Comparison of ENCODE assay signal across 8 mouse cellular contexts in the genomic region with DNA sequence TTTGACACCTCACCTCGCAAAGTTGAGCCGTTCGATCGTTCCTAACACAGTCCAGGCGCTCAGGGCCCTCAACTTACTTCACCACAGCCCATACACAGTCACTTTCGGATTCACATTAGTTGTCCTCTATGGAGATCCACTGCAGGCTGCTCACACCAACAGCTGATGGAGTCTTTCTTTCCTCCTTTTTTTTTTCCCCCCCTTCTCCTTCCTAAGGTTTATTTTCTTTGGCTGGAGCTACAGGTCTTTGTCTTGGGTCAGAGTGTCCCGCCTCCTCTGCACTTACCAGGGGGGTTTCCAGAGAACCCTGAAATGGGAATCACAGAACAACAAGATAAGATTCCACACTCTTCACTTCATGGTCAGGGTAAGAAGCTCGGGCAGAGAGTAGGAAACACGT. TPM values are rescaled to one million over a fixed set of nuclear protein-coding genes. Genes with fewer than 3 reads are reported as not detected.
DNase-seq lines count a peak whose midpoint lies in the region; ATAC-seq and TF ChIP-seq lines count a peak whose summit lies in the region.

No protein-coding gene starts in this region.

- no peak for DNase-seq in kidney, adult 2 months
- no peak for DNase-seq in kidney, adult 18-20 months
- no peak for DNase-seq in MEL (ENCODE audit: low read depth, low spot score)
- DNase-seq in retina, embryonic 14.5 days (ENCODE audit: low spot score): no peak
- no peak for DNase-seq in spleen, adult 18-20 months
- no peak for DNase-seq in layer of hippocampus, postnatal 10 days (ENCODE audit: low spot score in 2 of 2)

- TF ChIP-seq RAD21 in MEL (IDR thresholded peaks at IDR 0.05; ENCODE audit: low read depth, low read length): no peak

- H3K27me3 ChIP-seq in kidney, adult 2 months (replicated peaks; ENCODE audit: control insufficient read depth, insufficient read depth, low read length): no peaks in the 10 kb centered on the region
- no peaks in the 10 kb centered on the region for H3K27me3 ChIP-seq in MEL (ENCODE audit: control insufficient read depth in 1 of 2, insufficient read depth in 2 of 2, low read length in 2 of 2)
- H3K27me3 ChIP-seq in heart, embryonic 14.5 days (ENCODE audit: control insufficient read depth, insufficient read depth, low read length): no peaks in the 10 kb centered on the region
- H3K27me3 ChIP-seq in liver, embryonic 16.5 days (ENCODE audit: control insufficient read depth, insufficient read depth, low read depth, low read length): no peaks in the 10 kb centered on the region

- peak overlapping the region; percentile 44; the same call in 1 of the 2 replicates for H3K4me3 ChIP-seq in kidney, adult 2 months (ENCODE audit: insufficient read depth, low read depth, low read length)
- H3K4me3 ChIP-seq in MEL (ENCODE audit: control insufficient read depth in 1 of 2, insufficient read depth in 1 of 2, low read depth in 2 of 2, low read length in 2 of 2): no peak overlapping the region
- H3K4me3 ChIP-seq in heart, embryonic 14.5 days (ENCODE audit: control insufficient read depth in 1 of 2, insufficient read depth in 1 of 2, low read depth in 1 of 2, low read length in 2 of 2): peak overlapping the region; percentile 34 to 67
- peak overlapping the region; percentile 12; the same call in 1 of the 2 replicates for H3K4me3 ChIP-seq in liver, embryonic 16.5 days (ENCODE audit: low read depth, low read length)

- no peak for TF ChIP-seq EP300 in MEL (IDR thresholded peaks at IDR 0.05; ENCODE audit: low read depth in 1 of 2, low read length in 2 of 2)

- peak overlapping the region; percentile 36 for H3K27ac ChIP-seq in kidney, adult 2 months (ENCODE audit: insufficient read depth, low read depth, low read length)
- H3K27ac ChIP-seq in MEL (ENCODE audit: control insufficient read depth, low read depth, low read length): no peak overlapping the region
- H3K27ac ChIP-seq in heart, embryonic 14.5 days (replicated peaks in 1 of 2; ENCODE audit: control insufficient read depth in 1 of 2, insufficient read depth in 1 of 2, low read depth in 2 of 2, low read length in 2 of 2): peak overlapping the region; percentile 55 to 99
- H3K27ac ChIP-seq in liver, embryonic 16.5 days (ENCODE audit: low read length): no peak overlapping the region; the same call in 1 of the 2 replicates

- no peaks in the 10 kb centered on the region for H3K9me3 ChIP-seq in MEL (replicated peaks; ENCODE audit: insufficient read depth, low read length)
- no peaks in the 10 kb centered on the region for H3K9me3 ChIP-seq in heart, embryonic 14.5 days (ENCODE audit: control insufficient read depth, low read length)
- no peaks in the 10 kb centered on the region for H3K9me3 ChIP-seq in liver, embryonic 16.5 days (replicated peaks; ENCODE audit: control insufficient read depth, low read length)

- H3K9ac ChIP-seq in MEL (ENCODE audit: control insufficient read depth, low read depth, low read length, poor library complexity, severe bottlenecking): peak overlapping the region; percentile 11
- H3K9ac ChIP-seq in heart, embryonic 14.5 days (ENCODE audit: low read length): peak overlapping the region; percentile 92
- H3K9ac ChIP-seq in liver, embryonic 16.5 days (ENCODE audit: low read depth, low read length): 0 out of 2 replicates have a peak overlapping the region, but pooled peaks have one; percentile 21

- ATAC-seq in heart, embryonic 14.5 days (ENCODE audit: insufficient number of reproducible peaks, insufficient read depth, low FRiP score, low read depth): no peak
- ATAC-seq in liver, embryonic 16.5 days (ENCODE audit: low read depth): no peak

- no peak for TF ChIP-seq CTCF in kidney, adult 2 months (conservative IDR thresholded peaks at IDR 0.05; ENCODE audit: insufficient read depth, insufficient read length, low read depth, low read length)
- TF ChIP-seq CTCF in MEL (IDR thresholded peaks at IDR 0.05 in 2 of 3, conservative IDR thresholded peaks at IDR 0.05 in 1 of 3; ENCODE audit: control insufficient read depth in 1 of 3, insufficient read depth in 1 of 3, low read depth in 2 of 3, low read length in 3 of 3, poor library complexity in 1 of 3, severe bottlenecking in 1 of 3): no peak

- TF ChIP-seq POLR2A in kidney, adult 2 months (IDR thresholded peaks at IDR 0.05; ENCODE audit: low read depth, low read length): no peak
- TF ChIP-seq POLR2A in MEL (IDR thresholded peaks at IDR 0.05; ENCODE audit: control insufficient read depth in 1 of 2, insufficient read depth in 1 of 2, low read depth in 1 of 2, low read length in 2 of 2, poor library complexity in 1 of 2): no peak

- no peaks in the 10 kb centered on the region for H3K36me3 ChIP-seq in kidney, adult 2 months (ENCODE audit: control insufficient read depth, insufficient read depth, low read length)
- H3K36me3 ChIP-seq in MEL (ENCODE audit: control insufficient read depth in 1 of 2, insufficient read depth in 2 of 2, low read length in 2 of 2): peaks cover 10 to 57% of the 10 kb centered on the region in 2 experiments
- peaks cover 20% of the 10 kb centered on the region for H3K36me3 ChIP-seq in heart, embryonic 14.5 days (ENCODE audit: control insufficient read depth, insufficient read depth, low read length)
- H3K36me3 ChIP-seq in liver, embryonic 16.5 days (ENCODE audit: control insufficient read depth, insufficient read depth): peaks cover 5% of the 10 kb centered on the region

- H3K79me2 ChIP-seq in MEL (ENCODE audit: control insufficient read depth, insufficient read depth, low read length, poor library complexity): peaks cover 65% of the 10 kb centered on the region

- H3K4me2 ChIP-seq in heart, embryonic 14.5 days (ENCODE audit: low read length): peak overlapping the region; percentile 98
- H3K4me2 ChIP-seq in liver, embryonic 16.5 days (ENCODE audit: low read depth, low read length): peak overlapping the region; percentile 29

- H3K4me1 ChIP-seq in kidney, adult 2 months (ENCODE audit: control insufficient read depth, insufficient read depth, low read length): peaks cover 34% of the 10 kb centered on the region
- H3K4me1 ChIP-seq in MEL (ENCODE audit: control insufficient read depth in 1 of 2, insufficient read depth in 2 of 2, low read length in 2 of 2): peaks cover 17 to 51% of the 10 kb centered on the region in 2 experiments
- peaks cover 39 to 57% of the 10 kb centered on the region in 2 experiments for H3K4me1 ChIP-seq in heart, embryonic 14.5 days (ENCODE audit: control insufficient read depth in 2 of 2, insufficient read depth in 2 of 2, low read length in 2 of 2)
- H3K4me1 ChIP-seq in liver, embryonic 16.5 days (ENCODE audit: control insufficient read depth, low read depth, low read length): peaks cover 65% of the 10 kb centered on the region

- WGBS in kidney, adult 2 months: 30% methylated on average over 9 of the region's 9 CpGs
- WGBS in heart, embryonic 14.5 days: 29% methylated on average over 9 of the region's 9 CpGs
- 72% methylated on average over 9 of the region's 9 CpGs for WGBS in liver, embryonic 16.5 days (ENCODE audit: insufficient replicate concordance)

TF ChIP-seq in MEL, 35 proteins besides CTCF, POLR2A, EP300 and RAD21 (continues in another document):
- TF ChIP-seq ZC3H11A (IDR thresholded peaks at IDR 0.05; ENCODE audit: low read depth, low read length): no peak
- TF ChIP-seq ZKSCAN1 (IDR thresholded peaks at IDR 0.05; ENCODE audit: low read depth, low read length): no peak
- TF ChIP-seq UBTF (IDR thresholded peaks at IDR 0.05; ENCODE audit: borderline replicate concordance, insufficient read depth, low read depth, low read length): no peak
- TF ChIP-seq CHD1 (IDR thresholded peaks at IDR 0.05; ENCODE audit: low read depth, low read length): no peak
- TF ChIP-seq TAL1 (IDR thresholded peaks at IDR 0.05; ENCODE audit: low read length): no peak
- TF ChIP-seq GABPA (IDR thresholded peaks at IDR 0.05; ENCODE audit: low read depth, low read length): no peak
- no peak for TF ChIP-seq ELF1 (IDR thresholded peaks at IDR 0.05; ENCODE audit: low read depth, low read length)
- TF ChIP-seq POLR2AphosphoS2 (IDR thresholded peaks at IDR 0.05; ENCODE audit: low read length): no peak
- TF ChIP-seq GATA1 (IDR thresholded peaks at IDR 0.05; ENCODE audit: low read depth, low read length): no peak

RNA-seq across cellular contexts. Expression of a gene that starts 1.9 kb away (rescaled TPM):
- 230 and 252 TPM in 2 replicates for polyA plus RNA-seq in kidney, adult 2 months (2012; rRNA removed)
- 44.8 and 47.0 TPM in 2 replicates for total RNA-seq in MEL (2012; rRNA removed)
- polyA plus RNA-seq in MEL (2012; ENCODE audit: insufficient read depth in 1 of 2, insufficient read length in 2 of 2, low read depth in 1 of 2, low replicate concordance in 2 of 2, missing spikeins in 1 of 2): 10 to 100 TPM; 37.5 to 66.5 TPM
- 49.7 and 55.1 TPM in 2 replicates for polyA plus RNA-seq in heart, embryonic 14.5 days (2014; fragmentation: Nextera tagmentation; extraction: Ambion mirVana)
- 19.7 and 20.1 TPM in 2 replicates for polyA plus RNA-seq in liver, embryonic 16.5 days (2015; fragmentation: Nextera tagmentation; extraction: Ambion mirVana)
- 100 to 1,000 TPM; 183 to 193 TPM for total RNA-seq in layer of hippocampus, postnatal 10 days (2021)

RNA-seq across cellular contexts. Expression of a gene that starts 21.8 kb away (rescaled TPM):
- 56.2 and 61.6 TPM in 2 replicates for polyA plus RNA-seq in kidney, adult 2 months (2012; rRNA removed)
- 0.95 and 2.1 TPM in 2 replicates for total RNA-seq in MEL (2012; rRNA removed)
- polyA plus RNA-seq in MEL (2012; ENCODE audit: insufficient read depth in 1 of 2, insufficient read length in 2 of 2, low read depth in 1 of 2, low replicate concordance in 2 of 2, missing spikeins in 1 of 2): 1 to 10 TPM in 1 of 2 experiments, not detected in 1; 6.3 TPM
- polyA plus RNA-seq in heart, embryonic 14.5 days (2014; fragmentation: Nextera tagmentation; extraction: Ambion mirVana): 134 and 141 TPM in 2 replicates
- 24.0 and 25.7 TPM in 2 replicates for polyA plus RNA-seq in liver, embryonic 16.5 days (2015; fragmentation: Nextera tagmentation; extraction: Ambion mirVana)
- 1 to 10 TPM; 4.2 to 5.6 TPM for total RNA-seq in layer of hippocampus, postnatal 10 days (2021)

RNA-seq across cellular contexts. Expression of a gene that starts 39.0 kb away (rescaled TPM):
- polyA plus RNA-seq in kidney, adult 2 months (2012; rRNA removed): 17.9 and 18.7 TPM in 2 replicates
- 132 and 135 TPM in 2 replicates for total RNA-seq in MEL (2012; rRNA removed)
- 100 to 1,000 TPM; 152 to 368 TPM for polyA plus RNA-seq in MEL (2012; ENCODE audit: insufficient read depth in 1 of 2, insufficient read length in 2 of 2, low read depth in 1 of 2, low replicate concordance in 2 of 2, missing spikeins in 1 of 2)
- polyA plus RNA-seq in heart, embryonic 14.5 days (2014; fragmentation: Nextera tagmentation; extraction: Ambion mirVana): 41.1 and 44.2 TPM in 2 replicates
- polyA plus RNA-seq in liver, embryonic 16.5 days (2015; fragmentation: Nextera tagmentation; extraction: Ambion mirVana): 24.7 and 26.2 TPM in 2 replicates
- total RNA-seq in layer of hippocampus, postnatal 10 days (2021): 10 to 100 TPM; 56.3 to 61.8 TPM

RNA-seq across cellular contexts. Expression of a gene that starts 50.6 kb away (rescaled TPM):
- 13.2 and 13.7 TPM in 2 replicates for polyA plus RNA-seq in kidney, adult 2 months (2012; rRNA removed)
- 33.9 and 43.1 TPM in 2 replicates for total RNA-seq in MEL (2012; rRNA removed)
- 10 to 100 TPM in 1 of 2 experiments, not detected in 1; 33.7 TPM for polyA plus RNA-seq in MEL (2012; ENCODE audit: insufficient read depth in 1 of 2, insufficient read length in 2 of 2, low read depth in 1 of 2, low replicate concordance in 2 of 2, missing spikeins in 1 of 2)
- 4.3 and 6.1 TPM in 2 replicates for polyA plus RNA-seq in heart, embryonic 14.5 days (2014; fragmentation: Nextera tagmentation; extraction: Ambion mirVana)
- polyA plus RNA-seq in liver, embryonic 16.5 days (2015; fragmentation: Nextera tagmentation; extraction: Ambion mirVana): 7.1 and 7.7 TPM in 2 replicates
- total RNA-seq in layer of hippocampus, postnatal 10 days (2021): 10 to 100 TPM; 43.1 to 49.0 TPM

Comparison
In these comparisons a context has a peak if more than half of its experiments do, and no peak if none do; other contexts are left out.
1. H3K27ac ChIP-seq: peak in kidney, adult 2 months (single experiment) and heart, embryonic 14.5 days (2 of 2); none in MEL (single experiment) and liver, embryonic 16.5 days (single experiment).
2. H3K4me3 ChIP-seq: peak in kidney, adult 2 months (single experiment), heart, embryonic 14.5 days (2 of 2) and liver, embryonic 16.5 days (single experiment); none in MEL (0 of 2).
3. H3K9ac ChIP-seq: peak in every context shown above with its lines; median percentile 92 in heart, embryonic 14.5 days; 21 in liver, embryonic 16.5 days; 11 in MEL.